Mouse (Mus musculus) ES-E14 (cell line): Measurements from ENCODE around the gene Zfp668. TPM values are rescaled to one million over a fixed set of nuclear protein-coding genes. Genes with fewer than 3 reads are reported as not detected.

Source experiments
- DNase-seq: peaks from one replicate; pipeline ENCODE4 v3.0.0-alpha.2; 2013; ENCODE audit warnings: low read depth, low spot score
- H3K27ac ChIP-seq: 2 replicates; pipeline ENCODE4 v1.5.1; 2012; ENCODE audit warnings: low read depth, mild to moderate bottlenecking, low read length, moderate library complexity, mixed read lengths; ENCODE audit not compliant: poor library complexity, insufficient read depth, severe bottlenecking
- H3K36me3 ChIP-seq: 2 replicates; pipeline ENCODE4 v1.6.1; 2012; ENCODE audit warnings: mild to moderate bottlenecking, low read length, moderate library complexity, mixed read lengths; ENCODE audit not compliant: control insufficient read depth, poor library complexity, insufficient read depth, severe bottlenecking
- H3K4me1 ChIP-seq, 2 experiments: fragments of 150-350 bp in 1 of 2; sonication (generic) in 1 of 2; 2 replicates each; pipeline ENCODE4 v1.6.1; 2012; ENCODE audit warnings: low read length in 2 of 2, mild to moderate bottlenecking in 1 of 2, mixed read lengths in 1 of 2; ENCODE audit not compliant: control insufficient read depth in 2 of 2, insufficient read depth in 2 of 2, poor library complexity in 1 of 2
- H3K4me3 ChIP-seq, 2 experiments: fragments of 150-350 bp in 1 of 2; sonication (generic) in 1 of 2; 2 replicates each; pipeline ENCODE4 v1.5.1; 2012; ENCODE audit warnings: low read length in 2 of 2, low read depth in 1 of 2, mild to moderate bottlenecking in 1 of 2, mixed read lengths in 1 of 2; ENCODE audit not compliant: insufficient read depth in 1 of 2, poor library complexity in 1 of 2, severe bottlenecking in 1 of 2
- H3K9ac ChIP-seq: 2 replicates; pipeline ENCODE4 v1.6.1; 2012; ENCODE audit warnings: low read depth, mild to moderate bottlenecking, low read length, mixed read lengths; ENCODE audit not compliant: poor library complexity, insufficient read depth, severe bottlenecking
- H3K9me3 ChIP-seq: fragments of 150-350 bp; sonication (generic); 2 replicates; pipeline ENCODE4 v1.6.1; 2012; ENCODE audit warnings: low read depth, mild to moderate bottlenecking, low read length; ENCODE audit not compliant: control insufficient read depth, insufficient read depth
- CHD2 ChIP-seq: IDR thresholded peaks from 2 replicates; pipeline ENCODE4 v1.6.1; 2014; ENCODE audit warnings: mild to moderate bottlenecking, low read depth, low read length, inconsistent platforms
- HCFC1 ChIP-seq: IDR thresholded peaks from 2 replicates; pipeline ENCODE4 v1.6.1; 2012; ENCODE audit warnings: low read length, inconsistent platforms, borderline replicate concordance; ENCODE audit not compliant: insufficient read depth
- MAFK ChIP-seq: IDR thresholded peaks from 2 replicates; pipeline ENCODE4 v1.6.1; 2014; ENCODE audit warnings: mild to moderate bottlenecking, low read depth, low read length, inconsistent platforms; ENCODE audit not compliant: insufficient read depth
- ZC3H11A ChIP-seq: IDR thresholded peaks from 2 replicates; pipeline ENCODE4 v1.6.1; 2012; ENCODE audit warnings: low read depth, mild to moderate bottlenecking, inconsistent platforms, low read length, borderline replicate concordance
- ZNF384 ChIP-seq: IDR thresholded peaks from 2 replicates; pipeline ENCODE4 v1.6.1; 2012; ENCODE audit warnings: low read depth, low read length, inconsistent platforms
- in situ Hi-C, 2 experiments: fragments of 600-800 bp; cut with MboI; formaldehyde crosslinking; loops; one replicate each; pipeline ENCODE4 v1.15.1; 2025; ENCODE audit warnings: low sequenced_read_pairs in 2 of 2, inconsistent platforms in 1 of 2; ENCODE audit not compliant: unreplicated experiment in 2 of 2
- total RNA-seq: library from RNA; depleted of rRNA; stranded (reverse); fragments of 300-350 nt; gene quantifications from 2 replicates; pipeline ENCODE4 v1.2.3, GENCODE M21; 2012

Gene Zfp668
- total RNA-seq, 1 experiment = 8.6 TPM

GRCm38 (mm10) chr7:127887781-127888180, 11.2 kb upstream of the Zfp668 start:
- H3K36me3 ChIP-seq = peaks cover 45% of the 10 kb centered on the region
- in situ Hi-C loops = no loop called here
- no peak for DNase-seq

GRCm38 (mm10) chr7:127887191-127887590, 10.6 kb upstream of the Zfp668 start:
- Histone ChIP-seq H3K4me1 (peaks cover 0 to 7% of the 10 kb centered on the region in 2 experiments; a peak in 1 of 4 replicates), H3K4me3 (no peak overlapping the region), H3K36me3 (peaks cover 49% of the 10 kb centered on the region), H3K9ac (no peak overlapping the region), H3K27ac (no peak overlapping the region), H3K9me3 (no peaks in the 10 kb centered on the region)
- in situ Hi-C loops = no loop called here
- DNase-seq = no peak
- no peak for TF ChIP-seq ZC3H11A
- no peak for TF ChIP-seq MAFK
- TF ChIP-seq ZNF384 = no peak
- TF ChIP-seq CHD2 = no peak
- no peak for TF ChIP-seq HCFC1

More at GRCm38 (mm10) chr7:127887781-127888180, 11.2 kb upstream of the Zfp668 start:
- Histone ChIP-seq H3K4me3 (no peak overlapping the region), H3K4me1 (peaks cover 0 to 7% of the 10 kb centered on the region in 2 experiments; a peak in 1 of 4 replicates), H3K27ac (no peak overlapping the region), H3K9me3 (no peaks in the 10 kb centered on the region), H3K9ac (no peak overlapping the region)
- no peak for TF ChIP-seq CHD2
- no peak for TF ChIP-seq MAFK
- no peak for TF ChIP-seq ZC3H11A
- TF ChIP-seq HCFC1 = no peak
- no peak for TF ChIP-seq ZNF384

GRCm38 (mm10) chr7:127886551-127886950, 9.9 kb upstream of the Zfp668 start:
- no peak for TF ChIP-seq ZC3H11A
- TF ChIP-seq CHD2 = no peak
- TF ChIP-seq ZNF384 = no peak
- no peak for TF ChIP-seq HCFC1
- no peak for TF ChIP-seq MAFK
- H3K36me3 ChIP-seq = peaks cover 55% of the 10 kb centered on the region
- H3K9ac ChIP-seq = no peak overlapping the region
- no peak for DNase-seq
- peaks cover 0 to 7% of the 10 kb centered on the region in 2 experiments; a peak in 1 of 4 replicates for H3K4me1 ChIP-seq
- H3K4me3 ChIP-seq = no peak overlapping the region
- H3K27ac ChIP-seq = no peak overlapping the region
- in situ Hi-C loops = no loop called here
- no peaks in the 10 kb centered on the region for H3K9me3 ChIP-seq

GRCm38 (mm10) chr7:127885951-127886350, 9.3 kb upstream of the Zfp668 start:
- H3K9me3 ChIP-seq = no peaks in the 10 kb centered on the region
- H3K4me3 ChIP-seq = no peak overlapping the region
- H3K36me3 ChIP-seq = peaks cover 61% of the 10 kb centered on the region
- no peak for DNase-seq
- in situ Hi-C loops = no loop called here
- no peak overlapping the region for H3K27ac ChIP-seq
- H3K9ac ChIP-seq = no peak overlapping the region
- peaks cover 0 to 7% of the 10 kb centered on the region in 2 experiments; a peak in 1 of 4 replicates for H3K4me1 ChIP-seq
- TF ChIP-seq CHD2 = no peak
- no peak for TF ChIP-seq ZNF384
- no peak for TF ChIP-seq MAFK
- TF ChIP-seq HCFC1 = no peak
- TF ChIP-seq ZC3H11A = no peak

GRCm38 (mm10) chr7:127880431-127880830, 3.8 kb upstream of the Zfp668 start:
- Histone ChIP-seq H3K4me3 (no peak overlapping the region), H3K27ac (no peak overlapping the region), H3K9ac (no peak overlapping the region), H3K4me1 (peaks cover 0 to 2% of the 10 kb centered on the region in 2 experiments; a peak in 1 of 4 replicates), H3K36me3 (peaks cover 66% of the 10 kb centered on the region), H3K9me3 (no peaks in the 10 kb centered on the region)
- DNase-seq = no peak
- in situ Hi-C loops = no loop called here
- TF ChIP-seq CHD2 = no peak
- TF ChIP-seq MAFK = no peak
- TF ChIP-seq HCFC1 = no peak
- TF ChIP-seq ZC3H11A = no peak
- TF ChIP-seq ZNF384 = no peak
